Mouse (Mus musculus) liver, postnatal 0 days (tissue): ENCODE results near the gene Gpr137c. TPM values are rescaled to one million over a fixed set of nuclear protein-coding genes. Genes with fewer than 3 reads are reported as not detected.

Experiments
- ATAC-seq: fragments of 200-750 bp; cut with Nextera tagmentation; 2 replicates; pipeline ENCODE4 v1.8.0; 2017; ENCODE audit warnings: mild to moderate bottlenecking, moderate library complexity
- DNase-seq: peaks from one replicate; pipeline ENCODE4 v3.0.0-alpha.2; 2016
- H3K27ac ChIP-seq: fragments of 300-500 bp; sonication (generic); 2 replicates; pipeline ENCODE4 v1.5.1; 2014; ENCODE audit warnings: antibody characterized with exemption, moderate library complexity, mild to moderate bottlenecking, low read depth
- H3K27me3 ChIP-seq: fragments of 300-500 bp; sonication (generic); 2 replicates; pipeline ENCODE4 v1.6.1; 2014; ENCODE audit warnings: low read length, control low read depth, mixed read lengths; ENCODE audit not compliant: insufficient read depth
- H3K36me3 ChIP-seq: fragments of 300-500 bp; sonication (generic); replicated peaks from 2 replicates; pipeline ENCODE4 v1.6.1; 2014; ENCODE audit warnings: mild to moderate bottlenecking, control low read depth, low read length, moderate library complexity, mixed read lengths; ENCODE audit not compliant: insufficient read depth
- H3K4me1 ChIP-seq: fragments of 300-500 bp; sonication (generic); 2 replicates; pipeline ENCODE4 v1.6.1; 2014; ENCODE audit warnings: antibody characterized with exemption, mild to moderate bottlenecking, control low read depth; ENCODE audit not compliant: insufficient read depth
- H3K4me2 ChIP-seq: fragments of 300-500 bp; sonication (generic); 2 replicates; pipeline ENCODE4 v1.6.1; 2014; ENCODE audit warnings: low read depth, mild to moderate bottlenecking, low read length, moderate library complexity, mixed read lengths
- H3K4me3 ChIP-seq: fragments of 300-500 bp; sonication (generic); 2 replicates; pipeline ENCODE4 v1.5.1; 2014; ENCODE audit warnings: low read depth, low read length
- H3K9ac ChIP-seq: fragments of 300-500 bp; sonication (generic); replicated peaks from 2 replicates; pipeline ENCODE4 v1.6.1; 2014; ENCODE audit warnings: mild to moderate bottlenecking, moderate library complexity
- H3K9me3 ChIP-seq: fragments of 300-500 bp; sonication (generic); 2 replicates; pipeline ENCODE4 v1.6.1; 2016; ENCODE audit warnings: mild to moderate bottlenecking, control low read depth, low read length, mixed read lengths
- CTCF ChIP-seq: sonication (generic); IDR thresholded peaks from 2 replicates; pipeline ENCODE4 v1.5.1; 2016; ENCODE audit warnings: antibody characterized with exemption, low read depth
- EP300 ChIP-seq: IDR thresholded peaks from 2 replicates; pipeline ENCODE4 v1.6.1; 2016; ENCODE audit warnings: antibody characterized with exemption, low read depth, mild to moderate bottlenecking
- WGBS: fragments of 180-500 bp; shearing (Covaris S2); extraction: QIAGEN DNeasy Blood & Tissue Kit; methylation state at CpG from one replicate; pipeline ENCODE4 v1.1.7; 2014; ENCODE audit not compliant: insufficient replicate concordance; 5-methylcytosine and 5-hydroxymethylcytosine counted together
- polyA plus RNA-seq: library from polyadenylated mRNA; unstranded; fragments of >200 nt; fragmentation: Nextera tagmentation; extraction: Ambion mirVana; gene quantifications from 2 replicates; pipeline ENCODE4 v1.2.1, GENCODE M21; 2015

The Gpr137c gene
- polyA plus RNA-seq, 1 experiment from 2014 or later, result 0.66 TPM

DNA sequence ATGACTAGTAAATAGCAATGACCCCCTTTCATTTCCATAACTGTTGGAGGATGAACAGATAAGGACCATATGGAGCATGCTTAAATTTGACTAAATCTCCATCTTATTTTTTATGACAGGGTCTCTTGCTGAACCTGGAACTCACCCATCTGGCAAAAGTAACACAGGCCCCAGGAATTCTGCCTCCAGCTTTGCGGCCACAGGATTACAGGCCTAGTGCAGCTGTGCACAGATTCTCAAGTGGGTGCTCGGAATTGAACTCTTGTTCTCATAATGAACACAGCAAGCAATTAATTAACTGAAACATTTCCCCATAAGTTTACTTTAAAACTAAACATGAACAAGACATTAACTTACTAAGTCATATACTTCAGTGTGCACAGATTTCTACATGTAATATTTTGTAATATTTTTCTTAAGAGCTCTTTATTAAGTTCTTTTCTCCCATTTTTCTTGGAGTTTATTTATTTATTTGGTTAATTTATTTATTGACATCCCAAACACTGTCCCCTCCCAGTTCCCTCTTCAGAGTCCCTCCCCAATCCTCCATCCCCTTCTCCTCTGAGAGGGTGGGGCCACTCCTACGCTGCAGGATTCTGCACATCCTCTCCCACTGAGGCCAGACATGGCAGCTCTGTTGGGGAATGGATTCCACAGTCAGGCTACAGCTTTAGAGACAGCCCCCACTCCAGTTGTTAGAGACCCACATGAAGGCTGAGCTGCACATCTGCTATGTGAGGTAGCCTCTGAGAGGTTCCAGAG lies 44.5 kb downstream of the Gpr137c start:
- H3K4me1 ChIP-seq, result no peaks in the 10 kb centered on the region
- no peak for ATAC-seq
- no peaks in the 10 kb centered on the region for H3K27me3 ChIP-seq
- no peaks in the 10 kb centered on the region for H3K36me3 ChIP-seq
- H3K9ac ChIP-seq, result no peak overlapping the region
- H3K4me3 ChIP-seq, result no peak overlapping the region
- H3K4me2 ChIP-seq, result no peak overlapping the region
- no peak for DNase-seq
- TF ChIP-seq CTCF (no peak), EP300 (no peak)
- H3K9me3 ChIP-seq, result no peaks in the 10 kb centered on the region
- WGBS, result 82% methylated on average over 3 of the region's 3 CpGs
- no peak overlapping the region for H3K27ac ChIP-seq

DNA sequence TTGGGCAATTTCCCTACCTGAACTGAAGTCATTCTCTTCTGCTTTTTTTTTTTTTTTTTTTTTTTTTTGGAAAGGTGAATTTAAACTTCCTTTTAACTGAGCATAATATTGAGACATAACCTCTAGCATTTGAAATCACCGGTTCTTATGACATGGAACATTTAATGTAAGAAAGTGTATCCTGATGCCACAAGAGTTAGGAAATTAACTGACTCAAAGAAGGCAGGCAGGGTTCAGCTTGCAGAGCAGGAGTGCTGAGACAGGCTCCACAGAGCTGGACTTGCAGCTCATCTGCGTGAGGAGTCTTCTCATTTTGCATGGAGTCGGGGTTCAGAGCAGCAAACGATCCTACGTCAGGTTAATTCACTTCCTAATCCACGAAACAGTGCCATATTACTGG lies 56.3 kb downstream of the Gpr137c start:
- H3K9ac ChIP-seq, result no peak overlapping the region
- H3K9me3 ChIP-seq, result no peaks in the 10 kb centered on the region
- H3K36me3 ChIP-seq, result no peaks in the 10 kb centered on the region
- no peak for ATAC-seq
- no peak overlapping the region for H3K4me3 ChIP-seq
- no peak for TF ChIP-seq CTCF
- no peak for TF ChIP-seq EP300
- no peaks in the 10 kb centered on the region for H3K27me3 ChIP-seq
- no peak for DNase-seq
- H3K4me1 ChIP-seq, result no peaks in the 10 kb centered on the region
- H3K27ac ChIP-seq, result no peak overlapping the region
- H3K4me2 ChIP-seq, result no peak overlapping the region
- WGBS, result 78% methylated on average over 6 of the region's 6 CpGs

DNA sequence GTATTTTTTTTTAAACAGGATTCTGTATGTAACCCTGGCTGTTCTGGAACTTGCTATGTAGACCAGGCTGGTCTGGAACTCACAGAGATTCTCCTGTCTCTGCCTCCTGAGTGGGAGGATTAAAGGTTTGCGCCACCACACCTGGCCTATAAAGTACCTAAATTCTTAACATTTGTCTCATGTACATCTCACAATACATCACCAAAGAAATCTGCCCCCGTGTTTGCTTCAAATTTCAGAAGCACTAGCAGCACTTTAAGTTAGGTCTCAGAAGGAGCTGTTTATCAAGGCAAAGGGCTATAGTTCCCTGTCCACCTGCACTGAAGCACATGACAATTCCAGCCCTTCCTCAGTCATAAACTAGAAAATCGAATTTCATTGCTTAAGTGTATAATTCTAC lies 62.5 kb downstream of the Gpr137c start:
- Histone ChIP-seq H3K4me3 (no peak overlapping the region), H3K27me3 (no peaks in the 10 kb centered on the region), H3K36me3 (peaks cover 12% of the 10 kb centered on the region), H3K27ac (no peak overlapping the region), H3K9me3 (no peaks in the 10 kb centered on the region), H3K4me1 (no peaks in the 10 kb centered on the region), H3K9ac (no peak overlapping the region), H3K4me2 (no peak overlapping the region)
- no peak for TF ChIP-seq CTCF
- TF ChIP-seq EP300, result no peak
- DNase-seq (no peak), ATAC-seq (no peak)
- WGBS, result 83% methylated on average over 3 of the region's 3 CpGs

DNA sequence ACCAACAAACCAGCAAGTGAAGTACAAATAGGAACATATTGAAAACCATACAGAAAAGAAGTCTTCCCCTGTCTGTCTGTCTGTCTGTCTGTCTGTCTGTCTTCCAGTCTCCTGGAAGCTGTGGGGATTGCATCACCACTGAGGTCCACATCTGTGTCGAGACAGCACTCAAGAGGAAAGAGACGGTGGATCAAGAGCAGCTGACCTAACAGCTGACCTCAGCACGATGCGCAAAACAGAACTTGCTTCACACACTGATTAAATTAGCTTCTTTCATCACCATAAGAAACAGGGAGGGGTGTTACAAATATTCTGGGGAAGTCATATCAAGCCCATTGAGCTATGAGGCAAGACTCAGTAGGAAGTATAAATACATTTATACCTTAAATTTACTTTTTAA lies 72.1 kb downstream of the Gpr137c start:
- no peak for ATAC-seq
- Histone ChIP-seq H3K27ac (no peak overlapping the region), H3K9ac (no peak overlapping the region), H3K9me3 (no peaks in the 10 kb centered on the region), H3K4me3 (no peak overlapping the region), H3K36me3 (peaks cover 52% of the 10 kb centered on the region), H3K27me3 (no peaks in the 10 kb centered on the region), H3K4me2 (no peak overlapping the region), H3K4me1 (no peaks in the 10 kb centered on the region)
- WGBS, result 67% methylated on average over 4 of the region's 4 CpGs
- TF ChIP-seq CTCF, result no peak
- no peak for TF ChIP-seq EP300
- no peak for DNase-seq

DNA sequence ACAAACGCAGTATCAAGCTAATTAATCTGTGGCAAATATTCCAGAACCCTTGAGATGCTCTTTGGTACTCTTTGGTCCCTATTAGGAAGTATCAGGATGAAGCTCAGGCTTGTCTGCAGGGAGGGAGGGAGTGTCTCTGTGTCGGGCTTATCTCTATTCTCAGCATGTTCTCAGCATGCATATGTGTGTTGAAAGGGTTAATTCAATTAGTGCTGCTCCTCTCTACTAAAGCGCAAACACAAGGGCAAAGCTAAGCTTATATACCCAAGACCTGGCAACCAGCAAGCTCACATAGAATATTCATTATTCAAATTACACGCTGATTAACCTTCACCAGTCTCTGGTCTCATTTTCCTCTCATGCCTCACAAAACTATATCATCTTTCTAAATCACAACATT lies 84.4 kb downstream of the Gpr137c start:
- Histone ChIP-seq H3K27ac (no peak overlapping the region), H3K9ac (no peak overlapping the region), H3K4me2 (no peak overlapping the region), H3K9me3 (no peaks in the 10 kb centered on the region), H3K4me1 (peaks cover 5% of the 10 kb centered on the region), H3K27me3 (no peaks in the 10 kb centered on the region), H3K36me3 (peaks cover 60% of the 10 kb centered on the region), H3K4me3 (no peak overlapping the region)
- ATAC-seq, result no peak
- no peak for DNase-seq
- TF ChIP-seq CTCF, result no peak
- TF ChIP-seq EP300, result no peak
- WGBS, result 78% methylated on average over 4 of the region's 4 CpGs

DNA sequence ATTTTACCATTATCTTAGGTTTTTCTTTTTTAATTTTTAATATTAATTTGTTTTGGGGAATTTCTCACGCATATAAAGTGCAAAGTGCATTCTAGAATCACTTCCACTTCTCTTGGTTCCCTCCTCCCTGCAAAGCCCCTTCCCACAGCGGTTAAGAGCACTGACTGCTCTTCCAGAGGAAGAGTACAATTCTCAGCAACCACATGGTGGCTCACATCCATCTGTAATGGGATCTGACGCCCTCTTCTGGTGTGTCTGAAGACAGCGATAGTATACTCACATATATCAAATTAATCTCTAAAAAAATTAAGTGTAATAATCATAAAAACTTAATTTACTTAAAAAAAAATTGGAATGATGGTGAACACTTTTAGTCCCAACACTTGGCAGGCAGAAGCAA lies 84.9 kb downstream of the Gpr137c start:
- 81% methylated on average over 4 of the region's 4 CpGs for WGBS

More for the DNA sequence above, 84.9 kb downstream of the Gpr137c start:
- no peak overlapping the region for H3K9ac ChIP-seq
- DNase-seq (no peak), ATAC-seq (no peak)
- no peak overlapping the region for H3K4me2 ChIP-seq
- no peaks in the 10 kb centered on the region for H3K9me3 ChIP-seq
- no peak overlapping the region for H3K4me3 ChIP-seq
- TF ChIP-seq EP300 (no peak), CTCF (no peak)
- H3K36me3 ChIP-seq, result peaks cover 57% of the 10 kb centered on the region
- no peaks in the 10 kb centered on the region for H3K27me3 ChIP-seq
- peaks cover 5% of the 10 kb centered on the region for H3K4me1 ChIP-seq
- no peak overlapping the region for H3K27ac ChIP-seq
